Mouse (Mus musculus) CH12.LX (cell line): ENCODE measurements at regions not wholly inside any gene's neighbourhood (a gene's known extent, or its start where the extent isn't known, plus 50 kb on each side); places are given as distances from the start of the nearest gene placed in this dataset.

Source experiments
- DNase-seq: peaks from one replicate; pipeline ENCODE4 v3.0.0-alpha.2; 2013; ENCODE audit errors: extremely low read depth
- H3K27ac ChIP-seq: 2 replicates; pipeline ENCODE4 v1.5.1; 2012; ENCODE audit warnings: low read depth, mild to moderate bottlenecking, control low read depth, moderate library complexity; ENCODE audit not compliant: insufficient read depth
- H3K27me3 ChIP-seq: replicated peaks from 2 replicates; pipeline ENCODE3; 2012; ENCODE audit warnings: inconsistent platforms
- H3K36me3 ChIP-seq, 2 experiments: replicated peaks in 1 of 2; 2 replicates each; pipeline versions ENCODE3 to v1.6.1; 2012; ENCODE audit warnings: inconsistent platforms in 1 of 2, low read length in 1 of 2, mild to moderate bottlenecking in 1 of 2, mixed read lengths in 1 of 2, moderate library complexity in 1 of 2; ENCODE audit not compliant: control insufficient read depth in 1 of 2, insufficient read depth in 1 of 2
- H3K4me1 ChIP-seq, 2 experiments: 2 replicates each; pipeline ENCODE4 v1.6.1; 2012; ENCODE audit warnings: inconsistent platforms in 1 of 2, moderate library complexity in 1 of 2; ENCODE audit not compliant: insufficient read depth in 2 of 2, control insufficient read depth in 1 of 2
- H3K4me2 ChIP-seq: 2 replicates; pipeline ENCODE4 v1.6.1; 2012; ENCODE audit warnings: low read depth, mild to moderate bottlenecking, control low read depth; ENCODE audit not compliant: poor library complexity, insufficient read depth, severe bottlenecking
- H3K4me3 ChIP-seq, 3 experiments: fragments of 150-350 bp in 1 of 3; sonication (generic) in 1 of 3; replicated peaks in 1 of 3; 2 replicates each; pipeline versions ENCODE3 to v1.5.1; 2011 to 2012; ENCODE audit warnings: low read depth in 2 of 3, low read length in 2 of 3, mild to moderate bottlenecking in 2 of 3, moderate library complexity in 2 of 3, control low read depth in 1 of 3, improper control_type of control experiment in 1 of 3, inconsistent platforms in 1 of 3, mixed read lengths in 1 of 3; ENCODE audit not compliant: poor library complexity in 1 of 3
- H3K79me2 ChIP-seq: replicated peaks from 2 replicates; pipeline ENCODE4 v1.6.1; 2012; ENCODE audit warnings: mild to moderate bottlenecking, moderate library complexity; ENCODE audit not compliant: control insufficient read depth, poor library complexity, insufficient read depth, severe bottlenecking; ENCODE audit errors: extremely low read depth
- H3K9ac ChIP-seq: 2 replicates; pipeline ENCODE4 v1.6.1; 2012; ENCODE audit warnings: low read depth, mild to moderate bottlenecking, control low read depth, moderate library complexity; ENCODE audit not compliant: insufficient read depth
- H3K9me3 ChIP-seq: replicated peaks from 2 replicates; pipeline ENCODE3; 2012; ENCODE audit warnings: low read length, inconsistent platforms, mixed read lengths
- CHD1 ChIP-seq: IDR thresholded peaks from 2 replicates; pipeline ENCODE4 v1.6.1; 2012; ENCODE audit warnings: low read depth, low read length, improper control_type of control experiment, inconsistent platforms
- E2F4 ChIP-seq: IDR thresholded peaks from 2 replicates; pipeline ENCODE4 v1.6.1; 2011; ENCODE audit warnings: low read depth, low read length, improper control_type of control experiment; ENCODE audit not compliant: insufficient replicate concordance
- EP300 ChIP-seq: IDR thresholded peaks from 2 replicates; pipeline ENCODE4 v1.6.1; 2011; ENCODE audit warnings: low read length, improper control_type of control experiment
- ETS1 ChIP-seq: conservative IDR thresholded peaks from 2 replicates; pipeline ENCODE4 v1.6.1; 2012; ENCODE audit warnings: low read depth, mild to moderate bottlenecking, inconsistent platforms, low read length, improper control_type of control experiment, moderate library complexity
- GABPA ChIP-seq: IDR thresholded peaks from 2 replicates; pipeline ENCODE4 v1.6.1; 2012; ENCODE audit warnings: low read depth, low read length, improper control_type of control experiment, inconsistent platforms; ENCODE audit not compliant: insufficient replicate concordance
- HCFC1 ChIP-seq: IDR thresholded peaks from 2 replicates; pipeline ENCODE4 v1.6.1; 2012; ENCODE audit warnings: low read depth, mild to moderate bottlenecking, inconsistent platforms, low read length, improper control_type of control experiment
- KAT2A ChIP-seq: IDR thresholded peaks from 2 replicates; pipeline ENCODE4 v1.6.1; 2012; ENCODE audit warnings: low read length, improper control_type of control experiment, inconsistent platforms; ENCODE audit not compliant: insufficient replicate concordance
- MAFK ChIP-seq: IDR thresholded peaks from 2 replicates; pipeline ENCODE4 v1.6.1; 2011; ENCODE audit warnings: low read length, improper control_type of control experiment; ENCODE audit not compliant: insufficient replicate concordance
- MAX ChIP-seq: IDR thresholded peaks from 2 replicates; pipeline ENCODE4 v1.6.1; 2011; ENCODE audit warnings: low read length, improper control_type of control experiment
- NRF1 ChIP-seq: IDR thresholded peaks from 2 replicates; pipeline ENCODE4 v1.6.1; 2014; ENCODE audit warnings: low read depth, mild to moderate bottlenecking, inconsistent platforms, low read length, improper control_type of control experiment, moderate library complexity
- POLR2A ChIP-seq: IDR thresholded peaks from 2 replicates; pipeline ENCODE4 v1.6.1; 2011; ENCODE audit warnings: low read depth, mild to moderate bottlenecking, improper control_type of control experiment, low read length
- RAD21 ChIP-seq: IDR thresholded peaks from 2 replicates; pipeline ENCODE4 v1.6.1; 2011; ENCODE audit warnings: low read depth, mild to moderate bottlenecking, low read length, improper control_type of control experiment, moderate library complexity
- UBTF ChIP-seq: IDR thresholded peaks from 2 replicates; pipeline ENCODE4 v1.6.1; 2012; ENCODE audit warnings: low read depth, mild to moderate bottlenecking, inconsistent platforms, low read length, improper control_type of control experiment, moderate library complexity
- USF1 ChIP-seq: IDR thresholded peaks from 2 replicates; pipeline ENCODE4 v1.6.1; 2014; ENCODE audit warnings: low read depth, mild to moderate bottlenecking, inconsistent platforms, low read length, improper control_type of control experiment
- ZMIZ1 ChIP-seq: IDR thresholded peaks from 2 replicates; pipeline ENCODE4 v1.6.1; 2012; ENCODE audit warnings: low read depth, mild to moderate bottlenecking, inconsistent platforms, low read length, improper control_type of control experiment
- dilution Hi-C: fragments of 300-500 bp; cut with MboI; formaldehyde crosslinking; loops from 2 replicates; pipeline ENCODE4 v1.14.3; 2020; ENCODE audit warnings: low sequenced_read_pairs; ENCODE audit not compliant: extremely low pct_unique_long_range_greater_than_20kb, extremely low pct_ligation_motif_present
- in situ Hi-C: fragments of 300-500 bp; cut with MboI; formaldehyde crosslinking; loops from 3 replicates; pipeline ENCODE4 v1.14.3; 2019; ENCODE audit warnings: low sequenced_read_pairs, low pct_ligation_motif_present, low pct_unique_long_range_greater_than_20kb, mixed read lengths

DNA sequence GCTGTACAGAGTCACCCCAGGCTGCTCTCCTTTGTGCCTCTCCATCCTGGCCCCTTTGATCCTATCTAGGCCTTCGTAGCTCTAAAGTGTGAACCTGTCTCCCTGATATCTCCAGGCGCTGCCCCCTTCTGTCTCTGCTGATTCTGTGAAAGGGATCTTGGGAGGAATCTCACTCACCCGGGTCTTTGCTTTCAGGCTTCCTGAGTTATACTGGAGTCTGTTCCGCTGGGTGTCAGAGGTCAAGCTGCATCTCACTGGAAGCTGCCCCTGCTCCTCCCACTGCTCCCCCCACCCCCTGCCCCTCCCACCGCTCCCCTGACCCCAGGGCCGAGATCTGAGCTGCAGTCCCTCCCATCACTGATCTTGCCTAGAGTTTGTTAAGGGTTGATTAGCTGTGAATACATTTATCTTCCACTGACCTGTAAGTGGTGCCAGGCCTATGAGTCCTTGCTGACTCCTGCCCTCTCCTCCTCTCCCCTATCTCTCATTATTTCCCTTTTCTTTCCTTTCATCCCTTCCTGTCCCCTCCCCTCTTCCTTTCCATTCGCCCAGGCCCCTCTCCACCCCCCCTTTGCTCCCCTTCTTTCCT is 661.6 kb downstream of the Tbc1d22a start:
- in situ Hi-C loops (no loop called here), dilution Hi-C loops (no loop called here)
- DNase-seq: no peak
- Histone ChIP-seq H3K27ac (no peak overlapping the region), H3K79me2 (no peaks in the 10 kb centered on the region), H3K27me3 (no peaks in the 10 kb centered on the region), H3K4me1 (no peaks in the 10 kb centered on the region), H3K4me2 (no peak overlapping the region), H3K9ac (no peak overlapping the region), H3K36me3 (no peaks in the 10 kb centered on the region), H3K4me3 (no peak overlapping the region), H3K9me3 (peaks cover 68% of the 10 kb centered on the region)
- no peak for TF ChIP-seq KAT2A
- TF ChIP-seq EP300: no peak
- TF ChIP-seq ZMIZ1: no peak
- TF ChIP-seq CHD1: no peak
- TF ChIP-seq MAFK: no peak
- no peak for TF ChIP-seq POLR2A
- TF ChIP-seq RAD21: no peak
- TF ChIP-seq MAX: no peak
- no peak for TF ChIP-seq HCFC1
- TF ChIP-seq E2F4: no peak
- TF ChIP-seq GABPA: no peak

GRCm38 (mm10) chr15:86896974-86897373 is 647.1 kb upstream of the Fam19a5 start:
- in situ Hi-C loops (no loop called here), dilution Hi-C loops (no loop called here)
- H3K4me2 ChIP-seq: no peak overlapping the region
- H3K9me3 ChIP-seq: peaks cover 94% of the 10 kb centered on the region
- TF ChIP-seq MAFK (no peak), USF1 (no peak), NRF1 (no peak), ETS1 (no peak), UBTF (no peak), EP300 (no peak), E2F4 (no peak)
- no peak overlapping the region for H3K4me3 ChIP-seq
- no peak overlapping the region for H3K27ac ChIP-seq
- DNase-seq: no peak
- H3K4me1 ChIP-seq: no peaks in the 10 kb centered on the region
- H3K36me3 ChIP-seq: no peaks in the 10 kb centered on the region
- H3K27me3 ChIP-seq: no peaks in the 10 kb centered on the region
- H3K9ac ChIP-seq: no peak overlapping the region
- H3K79me2 ChIP-seq: no peaks in the 10 kb centered on the region
